Mouse (Mus musculus) megakaryocyte, embryonic 14.5 days (primary cell): Measurements from ENCODE around the gene Pea15a.

Experiments used
- FLI1 ChIP-seq: IDR thresholded peaks from 2 replicates; pipeline ENCODE4 v1.6.1; 2012; ENCODE audit warnings: low read length, inconsistent platforms, mixed read lengths
- GATA1 ChIP-seq: IDR thresholded peaks from 3 replicates; pipeline ENCODE4 v1.6.1; 2012; ENCODE audit warnings: mixed read lengths, low read length, inconsistent platforms, borderline replicate concordance

- TF ChIP-seq GATA1 (no peak), FLI1 (no peak)
Measured at GRCm38 (mm10) chr1:172197851-172198250, 8.8 kb downstream of the Pea15a start.
